Mouse (Mus musculus) heart, postnatal 0 days (tissue): ENCODE results near the gene Exosc10. TPM values are rescaled to one million over a fixed set of nuclear protein-coding genes. Genes with fewer than 3 reads are reported as not detected.

Source experiments
- ATAC-seq: fragments of 200-750 bp; cut with Nextera tagmentation; 2 replicates; pipeline ENCODE4 v1.8.0; 2017; ENCODE audit warnings: low read depth, moderate number of reproducible peaks, moderate library complexity; ENCODE audit not compliant: insufficient read depth
- DNase-seq: peaks from one replicate; pipeline ENCODE4 v3.0.0-alpha.2; 2016; ENCODE audit warnings: low spot score
- H3K27ac ChIP-seq: fragments of 300-500 bp; sonication (generic); 2 replicates; pipeline ENCODE4 v1.5.1; 2014; ENCODE audit warnings: low read depth, mild to moderate bottlenecking
- H3K27me3 ChIP-seq: fragments of 300-500 bp; sonication (generic); 2 replicates; pipeline ENCODE4 v1.6.1; 2014; ENCODE audit warnings: low read length, mixed read lengths; ENCODE audit not compliant: control insufficient read depth, insufficient read depth
- H3K36me3 ChIP-seq: fragments of 300-500 bp; sonication (generic); replicated peaks from 2 replicates; pipeline ENCODE4 v1.6.1; 2014; ENCODE audit warnings: low read length, mixed read lengths; ENCODE audit not compliant: control insufficient read depth, insufficient read depth
- H3K4me1 ChIP-seq: fragments of 300-500 bp; sonication (generic); 2 replicates; pipeline ENCODE4 v1.6.1; 2014; ENCODE audit warnings: antibody characterized with exemption; ENCODE audit not compliant: control insufficient read depth, insufficient read depth
- H3K4me2 ChIP-seq: fragments of 300-500 bp; sonication (generic); 2 replicates; pipeline ENCODE4 v1.6.1; 2014; ENCODE audit warnings: low read depth, mild to moderate bottlenecking, low read length, moderate library complexity
- H3K4me3 ChIP-seq: fragments of 300-500 bp; sonication (generic); 2 replicates; pipeline ENCODE4 v1.5.1; 2014; ENCODE audit warnings: low read depth, low read length
- H3K9ac ChIP-seq: fragments of 300-500 bp; sonication (generic); replicated peaks from 2 replicates; pipeline ENCODE4 v1.6.1; 2014; ENCODE audit warnings: low read depth, low read length, mixed read lengths
- H3K9me3 ChIP-seq: fragments of 300-500 bp; sonication (generic); replicated peaks from 2 replicates; pipeline ENCODE4 v1.6.1; 2016; ENCODE audit warnings: low read length; ENCODE audit not compliant: control insufficient read depth
- CTCF ChIP-seq: IDR thresholded peaks from 2 replicates; pipeline ENCODE4 v1.5.1; 2016; ENCODE audit warnings: antibody characterized with exemption, control low read depth, low read depth
- EP300 ChIP-seq: IDR thresholded peaks from 2 replicates; pipeline ENCODE4 v1.6.1; 2016; ENCODE audit warnings: antibody characterized with exemption, low read depth
- WGBS: fragments of 180-500 bp; shearing (Covaris S2); extraction: QIAGEN DNeasy Blood & Tissue Kit; methylation state at CpG from one replicate; pipeline ENCODE4 v1.1.7; 2014; 5-methylcytosine and 5-hydroxymethylcytosine counted together
- polyA plus RNA-seq: library from polyadenylated mRNA; unstranded; fragments of >200 nt; fragmentation: Nextera tagmentation; extraction: Ambion mirVana; gene quantifications from 2 replicates; pipeline ENCODE4 v1.2.1, GENCODE M21; 2015
- total RNA-seq: library from RNA; depleted of rRNA; stranded (reverse); fragments of >200 nt; gene quantifications from 2 replicates; pipeline ENCODE4 v1.2.3, GENCODE M21; 2014; ENCODE audit warnings: low replicate concordance

The Exosc10 gene
- total and polyA plus RNA-seq, 2 experiments from 2014 or later = 43.0 to 47.0 TPM

- DNase-seq = no peak
- Histone ChIP-seq H3K9ac (no peak overlapping the region), H3K4me1 (0 out of 2 replicates have a peak, but pooled peaks cover 4% of the 10 kb centered on the region), H3K27me3 (no peaks in the 10 kb centered on the region), H3K36me3 (no peaks in the 10 kb centered on the region), H3K4me2 (no peak overlapping the region), H3K27ac (no peak overlapping the region), H3K4me3 (no peak overlapping the region), H3K9me3 (no peaks in the 10 kb centered on the region)
- TF ChIP-seq CTCF = no peak
- no peak for TF ChIP-seq EP300
- WGBS = 74% methylated on average over 10 of the region's 10 CpGs
- no peak for ATAC-seq
These were observed 45.3 kb downstream of the Exosc10 start for GRCm38 (mm10) chr4:148603376-148604139.

- no peak overlapping the region for H3K4me2 ChIP-seq
- H3K36me3 ChIP-seq = no peaks in the 10 kb centered on the region
- H3K9me3 ChIP-seq = no peaks in the 10 kb centered on the region
- no peak for ATAC-seq
- H3K4me1 ChIP-seq = 0 out of 2 replicates have a peak, but pooled peaks cover 7% of the 10 kb centered on the region
- no peak overlapping the region for H3K27ac ChIP-seq
- no peak overlapping the region for H3K4me3 ChIP-seq
- no peaks in the 10 kb centered on the region for H3K27me3 ChIP-seq
- DNase-seq = no peak
- no peak for TF ChIP-seq EP300
- TF ChIP-seq CTCF = no peak
- no peak overlapping the region for H3K9ac ChIP-seq
- 72% methylated on average over 7 of the region's 7 CpGs for WGBS
These were observed 45.9 kb downstream of the Exosc10 start for GRCm38 (mm10) chr4:148604141-148604540.

GRCm38 (mm10) chr4:148604541-148605165 is 46.4 kb downstream of the Exosc10 start:
- H3K36me3 ChIP-seq = no peaks in the 10 kb centered on the region
- no peak overlapping the region for H3K9ac ChIP-seq
- H3K27ac ChIP-seq = no peak overlapping the region
- no peaks in the 10 kb centered on the region for H3K9me3 ChIP-seq
- ATAC-seq (peak; percentile 27; the same call in 1 of the 2 replicates), DNase-seq (no peak)
- no peak overlapping the region for H3K4me3 ChIP-seq
- TF ChIP-seq EP300 (no peak), CTCF (peak; percentile 61)
- WGBS = 91% methylated on average over 3 of the region's 3 CpGs
- H3K4me2 ChIP-seq = no peak overlapping the region
- H3K27me3 ChIP-seq = no peaks in the 10 kb centered on the region
- H3K4me1 ChIP-seq = 0 out of 2 replicates have a peak, but pooled peaks cover 7% of the 10 kb centered on the region

GRCm38 (mm10) chr4:148607758-148608157 is 49.5 kb downstream of the Exosc10 start:
- 0 out of 2 replicates have a peak, but pooled peaks cover 7% of the 10 kb centered on the region for H3K4me1 ChIP-seq
- no peaks in the 10 kb centered on the region for H3K27me3 ChIP-seq
- DNase-seq = peak; percentile 50
- 17% methylated on average over 5 of the region's 5 CpGs for WGBS
- ATAC-seq = no peak
- H3K4me2 ChIP-seq = no peak overlapping the region
- no peak overlapping the region for H3K9ac ChIP-seq
- H3K36me3 ChIP-seq = 0 out of 2 replicates have a peak, but pooled peaks cover 5% of the 10 kb centered on the region
- H3K27ac ChIP-seq = peak overlapping the region; percentile 49; the same call in 1 of the 2 replicates
- peak; percentile 90 for TF ChIP-seq CTCF
- TF ChIP-seq EP300 = no peak
- H3K9me3 ChIP-seq = no peaks in the 10 kb centered on the region
- H3K4me3 ChIP-seq = no peak overlapping the region

DNA sequence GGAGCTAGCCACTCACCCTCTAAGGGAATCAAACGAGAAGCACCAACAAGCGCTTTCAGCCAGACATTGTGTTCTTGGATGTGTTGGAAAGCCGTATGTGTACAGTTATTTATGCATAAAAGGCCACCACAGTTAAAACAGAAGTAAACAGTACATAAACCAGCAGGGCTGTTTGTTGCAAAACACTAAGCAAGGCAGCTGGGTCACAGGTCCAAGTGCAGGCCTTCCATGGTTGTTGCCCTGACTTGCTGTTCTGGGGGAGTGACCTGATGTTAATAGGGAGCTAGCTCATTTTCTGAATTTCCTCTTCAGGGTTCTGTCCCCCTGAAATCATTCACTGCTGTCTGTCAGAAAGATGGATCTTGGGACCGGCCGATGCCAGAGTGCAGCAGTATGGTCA is 51.6 kb downstream of the Exosc10 start:
- DNase-seq (no peak), ATAC-seq (no peak)
- Histone ChIP-seq H3K9ac (no peak overlapping the region), H3K27me3 (no peaks in the 10 kb centered on the region), H3K27ac (no peak overlapping the region), H3K36me3 (peaks cover 23% of the 10 kb centered on the region), H3K4me1 (0 out of 2 replicates have a peak, but pooled peaks cover 7% of the 10 kb centered on the region), H3K4me2 (no peak overlapping the region), H3K4me3 (no peak overlapping the region), H3K9me3 (no peaks in the 10 kb centered on the region)
- no peak for TF ChIP-seq EP300
- TF ChIP-seq CTCF = no peak
- 87% methylated on average over 5 of the region's 5 CpGs for WGBS
